Mouse (Mus musculus) midbrain, embryonic 11.5 days (tissue): ENCODE data around the gene Zfp60. TPM values are rescaled to one million over a fixed set of nuclear protein-coding genes. Genes with fewer than 3 reads are reported as not detected.

Source experiments
- ATAC-seq: fragments of 200-750 bp; cut with Nextera tagmentation; 2 replicates; pipeline ENCODE4 v1.8.0; 2017; ENCODE audit warnings: moderate TSS enrichment, moderate library complexity; ENCODE audit not compliant: low FRiP score
- DNase-seq: peaks from one replicate; pipeline ENCODE4 v3.0.0; 2015; ENCODE audit warnings: low spot score; ENCODE audit errors: missing footprints
- H3K27ac ChIP-seq: fragments of 300-500 bp; sonication (generic); 2 replicates; pipeline ENCODE4 v1.5.1; 2014; ENCODE audit warnings: low read depth, low read length
- H3K27me3 ChIP-seq: fragments of 300-500 bp; sonication (generic); 2 replicates; pipeline ENCODE4 v1.6.1; 2014; ENCODE audit warnings: mild to moderate bottlenecking, low read length, moderate library complexity, mixed read lengths; ENCODE audit not compliant: control insufficient read depth, insufficient read depth
- H3K36me3 ChIP-seq: fragments of 300-500 bp; sonication (generic); 2 replicates; pipeline ENCODE4 v1.6.1; 2014; ENCODE audit warnings: mild to moderate bottlenecking, low read length, moderate library complexity, mixed read lengths; ENCODE audit not compliant: control insufficient read depth, insufficient read depth
- H3K4me1 ChIP-seq: fragments of 300-500 bp; sonication (generic); 2 replicates; pipeline ENCODE4 v1.6.1; 2014; ENCODE audit warnings: low read length; ENCODE audit not compliant: control insufficient read depth, insufficient read depth
- H3K4me2 ChIP-seq: fragments of 300-500 bp; sonication (generic); 2 replicates; pipeline ENCODE4 v1.6.1; 2014; ENCODE audit warnings: mild to moderate bottlenecking, moderate library complexity
- H3K4me3 ChIP-seq: fragments of 300-500 bp; sonication (generic); 2 replicates; pipeline ENCODE4 v1.5.1; 2014; ENCODE audit warnings: low read depth, low read length
- H3K9ac ChIP-seq: fragments of 300-500 bp; sonication (generic); 2 replicates; pipeline ENCODE4 v1.6.1; 2014; ENCODE audit warnings: low read length
- H3K9me3 ChIP-seq: fragments of 300-500 bp; sonication (generic); 2 replicates; pipeline ENCODE4 v1.6.1; 2016; ENCODE audit warnings: low read length; ENCODE audit not compliant: control insufficient read depth
- WGBS: fragments of 180-500 bp; shearing (Covaris S2); extraction: QIAGEN DNeasy Blood & Tissue Kit; methylation state at CpG from one replicate; pipeline ENCODE4 v1.1.7; 2014; 5-methylcytosine and 5-hydroxymethylcytosine counted together
- polyA plus RNA-seq: library from polyadenylated mRNA; unstranded; fragments of >200 nt; fragmentation: Nextera tagmentation; extraction: Ambion mirVana; gene quantifications from 2 replicates; pipeline ENCODE4 v1.2.1, GENCODE M21; 2014

The Zfp60 gene
- polyA plus RNA-seq, 1 experiment from 2014 or later: 83.0 TPM

DNA sequence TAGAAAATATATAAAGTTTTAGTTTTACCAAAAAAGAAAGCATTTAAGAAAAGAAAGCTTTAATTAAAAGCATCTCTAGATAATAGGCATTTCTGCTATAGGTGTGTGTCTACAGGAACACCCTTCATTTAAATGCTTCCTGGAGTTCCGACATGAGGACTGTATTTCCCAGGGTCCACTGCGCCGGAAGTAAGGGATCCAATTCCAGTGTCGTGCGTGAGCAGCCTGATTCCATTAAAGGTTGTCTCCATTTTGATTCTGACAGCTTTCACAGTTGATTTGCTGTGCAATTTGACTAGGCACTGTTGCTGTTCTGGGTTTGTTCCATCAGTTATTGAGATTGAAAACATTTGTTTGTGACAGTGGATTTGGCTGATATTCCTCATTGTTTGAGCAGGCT, 71.8 kb downstream of the Zfp60 start:
- no peak overlapping the region for H3K9ac ChIP-seq
- no peaks in the 10 kb centered on the region for H3K27me3 ChIP-seq
- H3K4me3 ChIP-seq: no peak overlapping the region
- WGBS: 73% methylated on average over 5 of the region's 5 CpGs
- ATAC-seq (no peak), DNase-seq (no peak)
- H3K36me3 ChIP-seq: no peaks in the 10 kb centered on the region
- H3K4me2 ChIP-seq: no peak overlapping the region
- H3K4me1 ChIP-seq: peaks cover 15% of the 10 kb centered on the region
- no peaks in the 10 kb centered on the region for H3K9me3 ChIP-seq
- H3K27ac ChIP-seq: no peak overlapping the region

Other genes with a start within 250 kb of the Zfp60 start
- 13.4 and 15.5 TPM in 2 replicates for gene Sertad1, start 244.5 kb upstream of the Zfp60 start, polyA plus RNA-seq
- 0.77 and 0.85 TPM in 2 replicates for gene Prx, start 232.1 kb upstream of the Zfp60 start, polyA plus RNA-seq
- gene Hipk4, start 208.1 kb upstream of the Zfp60 start, polyA plus RNA-seq: 0.18 and 0.21 TPM in 2 replicates
- gene Pld3, start 178.2 kb upstream of the Zfp60 start, polyA plus RNA-seq: 62.5 and 63.5 TPM in 2 replicates
- gene 2310022A10Rik, start 178.2 kb upstream of the Zfp60 start, polyA plus RNA-seq: 24.6 and 26.5 TPM in 2 replicates
- gene Akt2, start 139.8 kb upstream of the Zfp60 start, polyA plus RNA-seq: 62.6 and 69.0 TPM in 2 replicates
- 9.3 and 10.2 TPM in 2 replicates for gene Ttc9b, start 77.5 kb upstream of the Zfp60 start, polyA plus RNA-seq
- gene Map3k10, start 56.8 kb upstream of the Zfp60 start, polyA plus RNA-seq: 5.1 and 8.8 TPM in 2 replicates
- gene Zfp607b, start 42.0 kb upstream of the Zfp60 start, polyA plus RNA-seq: 8.6 and 9.3 TPM in 2 replicates
- gene Zfp626, start 75.8 kb downstream of the Zfp60 start, polyA plus RNA-seq: 2.4 and 2.8 TPM in 2 replicates
- 12.3 and 13.1 TPM in 2 replicates for gene Zfp59, start 107.2 kb downstream of the Zfp60 start, polyA plus RNA-seq
- 3.0 and 3.9 TPM in 2 replicates for gene Zfp607a, start 126.1 kb downstream of the Zfp60 start, polyA plus RNA-seq
- gene Zfp974, start 198.1 kb downstream of the Zfp60 start, polyA plus RNA-seq: 11.7 and 12.6 TPM in 2 replicates
- 21.1 and 22.2 TPM in 2 replicates for gene Zfp780b, start 247.8 kb downstream of the Zfp60 start, polyA plus RNA-seq